Mouse (Mus musculus) bone marrow macrophage, adult 2 months (primary cell): Measurements from ENCODE around the gene Zfp974. TPM values are rescaled to one million over a fixed set of nuclear protein-coding genes. Genes with fewer than 3 reads are reported as not detected.

Experiments used
- H3K27ac ChIP-seq: 2 replicates; pipeline ENCODE4 v1.5.1; 2012; ENCODE audit warnings: low read depth, low read length; ENCODE audit not compliant: insufficient read depth
- H3K4me1 ChIP-seq: 2 replicates; pipeline ENCODE4 v1.6.1; 2012; ENCODE audit warnings: low read length; ENCODE audit not compliant: control insufficient read depth, insufficient read depth
- H3K4me3 ChIP-seq: 2 replicates; pipeline ENCODE4 v1.5.1; 2012; ENCODE audit warnings: mild to moderate bottlenecking, low read length, moderate library complexity; ENCODE audit not compliant: insufficient read depth
- CTCF ChIP-seq: IDR thresholded peaks from 2 replicates; pipeline ENCODE4 v1.5.1; 2012; ENCODE audit warnings: low read depth, mild to moderate bottlenecking, low read length, moderate library complexity
- POLR2A ChIP-seq: IDR thresholded peaks from 2 replicates; pipeline ENCODE4 v1.6.1; 2012; ENCODE audit warnings: mild to moderate bottlenecking, low read depth, low read length, borderline replicate concordance
- polyA plus RNA-seq: library from polyadenylated mRNA; stranded (reverse); fragments of >200 nt; gene quantifications from 2 replicates; pipeline ENCODE4 v1.2.4, GENCODE M21; 2012; ENCODE audit not compliant: missing spikeins, insufficient read depth, insufficient read length

Zfp974 gene
- polyA plus RNA-seq, 1 experiment = 8.4 TPM

DNA sequence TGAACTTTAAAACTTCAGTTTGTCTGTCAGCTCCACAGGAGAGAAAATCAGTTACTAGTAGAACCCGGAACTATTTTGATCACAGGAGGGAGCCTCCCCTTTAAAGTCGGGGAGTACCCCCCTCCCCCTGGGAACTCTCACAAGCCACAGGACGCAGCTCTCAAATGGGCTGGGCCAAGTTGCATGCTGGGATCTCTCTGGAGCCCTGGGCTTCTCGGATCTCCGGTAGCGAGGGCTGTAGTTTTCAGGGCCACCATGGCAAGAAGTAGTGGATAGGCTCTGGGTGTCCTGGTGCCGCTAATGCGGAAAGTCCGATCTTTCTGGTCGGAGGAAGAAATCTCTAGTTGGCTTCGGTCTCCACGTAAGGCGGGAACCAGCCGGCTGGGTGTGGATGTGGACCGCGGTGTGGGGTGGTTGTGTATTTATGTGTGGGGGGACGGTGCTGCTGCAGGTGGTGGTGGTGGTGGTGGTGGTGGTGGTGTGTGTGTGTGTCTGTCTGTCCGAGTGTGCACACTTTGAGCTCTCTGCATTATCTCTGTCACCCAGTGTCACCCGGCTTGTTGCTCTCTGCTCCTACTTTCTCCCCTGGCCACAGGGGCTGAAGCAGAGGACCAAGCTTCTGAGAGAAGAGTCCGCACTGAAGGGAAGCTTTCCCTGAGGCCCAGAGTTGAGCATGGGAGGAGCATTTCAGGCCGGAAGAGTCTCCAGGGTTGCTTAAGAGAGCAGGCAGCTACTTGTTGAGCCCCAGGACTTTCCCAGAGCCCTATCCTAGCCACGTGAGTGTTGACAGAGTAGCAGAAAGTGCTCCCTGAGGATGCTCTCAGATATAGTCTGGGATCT lies 68.6 kb downstream of the Zfp974 start:
- H3K4me1 ChIP-seq = peaks cover 8% of the 10 kb centered on the region
- H3K4me3 ChIP-seq = peak overlapping the region; percentile 88
- H3K27ac ChIP-seq = peak overlapping the region; percentile 77
- TF ChIP-seq CTCF (no peak), POLR2A (0 out of 2 replicates have a peak, but pooled peaks have one; percentile 35)

DNA sequence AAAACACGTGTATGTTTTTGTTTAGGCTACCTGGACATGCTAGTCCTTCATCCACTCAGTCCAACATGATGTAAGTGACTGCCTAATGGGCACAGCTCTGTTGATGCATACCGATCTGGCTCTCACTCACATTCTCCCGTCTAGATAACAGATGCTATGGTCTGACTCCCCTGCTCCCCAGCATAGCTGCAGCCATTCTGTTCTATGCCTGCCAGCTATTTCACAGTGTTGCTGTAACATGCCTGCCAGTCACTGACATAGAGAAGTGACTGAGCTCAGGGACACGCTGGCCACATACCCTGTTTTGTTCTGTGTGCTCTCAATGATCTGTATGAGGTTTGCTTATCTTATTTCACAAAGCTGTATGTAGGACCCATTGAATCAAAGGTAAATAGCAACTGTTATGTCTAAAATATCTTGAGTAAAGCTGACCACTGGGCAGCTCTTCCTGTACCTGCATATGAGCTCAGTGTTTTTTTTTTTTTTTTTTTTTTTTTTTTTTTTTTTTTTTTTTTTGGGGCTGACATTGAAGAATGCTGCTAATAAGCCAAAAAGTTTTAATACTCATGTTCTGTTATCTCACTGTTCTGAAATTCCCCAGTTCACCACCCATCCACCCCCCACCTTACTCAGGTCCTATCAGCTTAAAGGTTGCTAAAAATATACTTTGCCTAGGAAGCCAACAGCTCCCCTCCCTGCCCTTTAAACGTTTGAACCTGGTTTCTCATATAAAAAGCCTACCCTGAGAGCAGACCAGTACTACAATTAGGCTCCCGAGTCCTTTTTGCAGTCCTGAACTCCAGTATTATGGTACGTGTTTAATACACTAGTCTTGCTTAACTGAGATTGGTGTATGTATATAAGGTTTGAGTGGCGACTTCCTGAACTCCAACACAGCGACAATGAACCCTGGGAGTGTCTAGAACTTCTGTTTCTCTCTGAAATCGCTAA lies 69.7 kb downstream of the Zfp974 start:
- H3K4me3 ChIP-seq = peak overlapping the region; percentile 88
- peak overlapping the region; percentile 77 for H3K27ac ChIP-seq
- peaks cover 8% of the 10 kb centered on the region for H3K4me1 ChIP-seq
- TF ChIP-seq CTCF = no peak
- no peak for TF ChIP-seq POLR2A

Other genes with a start within 250 kb of the Zfp974 start
- 4.8 and 5.6 TPM in 2 replicates for gene Zfp607b, start 240.1 kb downstream of the Zfp974 start, polyA plus RNA-seq
- 8.3 and 8.9 TPM in 2 replicates for gene Zfp60, start 198.1 kb downstream of the Zfp974 start, polyA plus RNA-seq
- 8.5 and 9.0 TPM in 2 replicates for gene Zfp626, start 122.3 kb downstream of the Zfp974 start, polyA plus RNA-seq
- 2.7 and 3.1 TPM in 2 replicates for gene Zfp59, start 90.9 kb downstream of the Zfp974 start, polyA plus RNA-seq
- gene Zfp607a, start 71.9 kb downstream of the Zfp974 start, polyA plus RNA-seq = 6.5 and 7.8 TPM in 2 replicates
- gene Zfp780b, start 49.7 kb upstream of the Zfp974 start, polyA plus RNA-seq = 14.6 and 19.0 TPM in 2 replicates
- 0.91 and 1.0 TPM in 2 replicates for gene Zfp850, start 84.7 kb upstream of the Zfp974 start, polyA plus RNA-seq
- gene Psmc4, start 120.6 kb upstream of the Zfp974 start, polyA plus RNA-seq = 77.1 and 77.8 TPM in 2 replicates
- gene Fcgbp, start 141.8 kb upstream of the Zfp974 start, polyA plus RNA-seq = not detected in 2 replicates
- gene 9530053A07Rik, start 200.0 kb upstream of the Zfp974 start, polyA plus RNA-seq = not detected in 2 replicates
- 49.4 and 60.6 TPM in 2 replicates for gene Fbl, start 240.2 kb upstream of the Zfp974 start, polyA plus RNA-seq